Mouse (Mus musculus): ENCODE measurements at regions not wholly inside any gene's neighbourhood (a gene's known extent, or its start where the extent isn't known, plus 50 kb on each side); places are given as distances from the start of the nearest gene placed in this dataset.

- TF ChIP-seq POLR2A (IDR thresholded peaks at IDR 0.05; ENCODE audit: insufficient read depth, low read length) = no peak
- TF ChIP-seq CTCF (IDR thresholded peaks at IDR 0.05; ENCODE audit: low read depth, low read length) = no peak
Measured at GRCm38 (mm10) chr11:17449289-17449688, 191.9 kb downstream of the C1d start.

Measured in ES-Bruce4 (cell line).